Mouse (Mus musculus): ENCODE data around the gene Herc2. TPM values are rescaled to one million over a fixed set of nuclear protein-coding genes. Genes with fewer than 3 reads are reported as not detected.

Gene Herc2
- polyA plus RNA-seq, 1 experiment: 19.4 TPM

DNA sequence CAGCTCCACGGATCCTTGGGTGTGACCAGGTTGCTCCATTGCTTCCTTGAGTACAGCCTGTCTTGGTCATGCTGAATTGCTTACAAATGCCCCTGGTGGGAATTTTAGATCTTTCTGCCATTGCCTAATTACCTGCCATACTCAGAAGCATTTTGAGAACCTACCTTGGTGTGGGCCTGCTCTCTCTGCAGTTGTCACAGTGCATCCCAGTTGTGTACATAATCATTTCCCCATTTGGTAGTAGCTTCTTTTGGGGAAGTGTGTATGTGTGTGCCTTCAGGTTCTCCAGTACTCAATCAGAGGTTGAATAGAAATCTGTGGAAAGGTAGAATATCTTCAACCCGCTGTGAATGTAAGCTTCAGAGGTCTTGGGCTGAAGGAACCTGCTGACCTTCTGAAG lies 153.3 kb downstream of the Herc2 start:
- no peak for TF ChIP-seq POLR2A (IDR thresholded peaks at IDR 0.05; ENCODE audit: low read depth, low read length)
- TF ChIP-seq CTCF (IDR thresholded peaks at IDR 0.05; ENCODE audit: extremely low read depth, insufficient read depth, insufficient read length, insufficient replicate concordance): no peak
- H3K36me3 ChIP-seq (ENCODE audit: control insufficient read depth, insufficient read depth, low read length): peaks cover 32% of the 10 kb centered on the region
- no peaks in the 10 kb centered on the region for H3K27me3 ChIP-seq (ENCODE audit: control insufficient read depth, insufficient read depth, low read length)
- no peak for DNase-seq (ENCODE audit: low read depth in 1 of 2, low spot score in 2 of 2)
- no peaks in the 10 kb centered on the region for H3K4me1 ChIP-seq (ENCODE audit: control insufficient read depth, insufficient read depth, insufficient read length)
- no peak overlapping the region for H3K4me3 ChIP-seq (ENCODE audit: extremely low read depth, insufficient read depth, insufficient read length)
- WGBS: 94% methylated on average over 2 of the region's 2 CpGs
- H3K27ac ChIP-seq (ENCODE audit: insufficient read depth, low read length): no peak overlapping the region

DNA sequence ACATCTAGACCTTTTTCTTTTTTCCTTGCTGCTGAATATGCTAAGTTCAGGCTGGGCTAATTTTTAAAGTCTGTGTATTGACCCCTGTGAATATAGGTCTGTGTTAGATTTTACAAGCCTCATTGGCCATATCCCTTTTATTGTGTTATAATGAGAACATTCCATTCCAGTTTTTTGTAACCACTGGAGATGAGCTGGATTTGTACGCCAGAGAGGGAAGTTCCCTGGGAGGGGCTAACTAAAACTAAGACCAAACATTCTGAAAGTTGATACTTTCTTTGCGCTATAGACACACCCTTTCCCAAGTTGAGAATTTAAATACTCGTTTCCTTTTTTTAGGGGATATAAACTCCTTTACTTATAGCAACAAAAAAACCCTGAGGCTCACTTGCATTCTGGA lies 154.9 kb downstream of the Herc2 start:
- Histone ChIP-seq H3K4me3 (ENCODE audit: extremely low read depth, insufficient read depth, insufficient read length) (no peak overlapping the region), H3K4me1 (ENCODE audit: control insufficient read depth, insufficient read depth, insufficient read length) (no peaks in the 10 kb centered on the region), H3K27ac (ENCODE audit: insufficient read depth, low read length) (no peak overlapping the region), H3K36me3 (ENCODE audit: control insufficient read depth, insufficient read depth, low read length) (peaks cover 37% of the 10 kb centered on the region), H3K27me3 (ENCODE audit: control insufficient read depth, insufficient read depth, low read length) (no peaks in the 10 kb centered on the region)
- 91% methylated on average over 3 of the region's 3 CpGs for WGBS
- TF ChIP-seq CTCF (IDR thresholded peaks at IDR 0.05; ENCODE audit: extremely low read depth, insufficient read depth, insufficient read length, insufficient replicate concordance) (no peak), POLR2A (IDR thresholded peaks at IDR 0.05; ENCODE audit: low read depth, low read length) (no peak)
- DNase-seq (ENCODE audit: low read depth in 1 of 2, low spot score in 2 of 2): no peak

DNA sequence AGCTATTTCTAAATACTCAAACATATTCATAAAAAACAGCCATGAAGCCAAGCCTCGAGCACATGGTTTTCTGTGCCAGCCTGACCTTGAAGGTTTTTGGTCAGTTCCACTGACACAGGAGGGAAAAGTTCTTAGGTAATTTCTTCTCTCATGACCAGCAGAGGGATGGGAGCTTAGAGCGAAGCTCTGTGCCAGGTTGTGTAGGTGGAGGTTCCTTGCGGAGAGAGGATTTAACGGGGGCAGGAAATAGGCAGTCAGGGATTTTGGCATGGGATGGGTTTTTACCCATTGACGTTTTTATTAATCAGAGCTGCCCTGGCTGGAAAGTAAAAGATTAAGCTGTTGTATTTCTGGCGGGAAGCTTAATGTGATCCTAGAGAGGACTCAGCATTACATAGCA lies 170.8 kb downstream of the Herc2 start:
- no peak overlapping the region for H3K27ac ChIP-seq (ENCODE audit: insufficient read depth, low read length)
- no peak for DNase-seq (ENCODE audit: low read depth in 1 of 2, low spot score in 2 of 2)
- no peaks in the 10 kb centered on the region for H3K27me3 ChIP-seq (ENCODE audit: control insufficient read depth, insufficient read depth, low read length)
- peaks cover 40% of the 10 kb centered on the region for H3K36me3 ChIP-seq (ENCODE audit: control insufficient read depth, insufficient read depth, low read length)
- TF ChIP-seq CTCF (IDR thresholded peaks at IDR 0.05; ENCODE audit: extremely low read depth, insufficient read depth, insufficient read length, insufficient replicate concordance) (no peak), POLR2A (IDR thresholded peaks at IDR 0.05; ENCODE audit: low read depth, low read length) (no peak)
- WGBS: 94% methylated on average over 6 of the region's 6 CpGs
- no peak overlapping the region for H3K4me3 ChIP-seq (ENCODE audit: extremely low read depth, insufficient read depth, insufficient read length)
- H3K4me1 ChIP-seq (ENCODE audit: control insufficient read depth, insufficient read depth, insufficient read length): no peaks in the 10 kb centered on the region

DNA sequence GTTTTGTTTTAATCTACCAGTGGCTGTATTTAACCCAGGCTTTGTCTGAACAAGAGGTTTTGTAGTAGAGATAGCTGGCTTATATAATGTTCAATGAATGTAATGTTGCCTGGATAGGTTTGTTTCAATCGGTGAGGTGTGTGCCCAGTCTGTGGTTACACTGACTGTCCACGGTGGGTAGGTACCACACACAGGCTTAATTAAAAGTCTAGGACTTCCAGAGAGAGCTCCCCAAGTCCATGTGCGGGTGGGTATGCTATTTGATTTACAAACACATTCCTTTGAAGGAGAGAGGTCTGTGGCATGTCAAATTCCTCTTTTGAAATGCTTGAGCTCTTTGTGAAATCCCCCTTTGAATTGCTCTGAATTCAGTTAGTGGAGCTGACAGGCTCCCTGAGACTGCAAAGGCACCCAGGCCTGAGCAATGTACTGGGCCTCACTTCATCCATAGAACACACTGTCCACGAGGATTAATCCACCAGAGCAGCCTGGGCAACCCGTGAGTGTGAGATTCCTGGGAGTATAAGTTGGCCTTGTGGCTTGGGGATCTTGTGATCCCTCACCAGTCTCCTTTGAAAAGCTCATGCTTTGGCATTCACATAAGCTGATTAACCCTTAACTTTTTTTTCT lies 185.9 kb downstream of the Herc2 start:
- TF ChIP-seq CTCF (IDR thresholded peaks at IDR 0.05; ENCODE audit: extremely low read depth, insufficient read depth, insufficient read length, insufficient replicate concordance) (no peak), POLR2A (IDR thresholded peaks at IDR 0.05; ENCODE audit: low read depth, low read length) (no peak)
- DNase-seq (ENCODE audit: low read depth in 1 of 2, low spot score in 2 of 2): no peak
- H3K27me3 ChIP-seq (ENCODE audit: control insufficient read depth, insufficient read depth, low read length): no peaks in the 10 kb centered on the region
- peaks cover 2% of the 10 kb centered on the region for H3K36me3 ChIP-seq (ENCODE audit: control insufficient read depth, insufficient read depth, low read length)
- no peak overlapping the region for H3K27ac ChIP-seq (ENCODE audit: insufficient read depth, low read length)
- WGBS: 76% methylated on average over 5 of the region's 5 CpGs
- H3K4me1 ChIP-seq (ENCODE audit: control insufficient read depth, insufficient read depth, insufficient read length): no peaks in the 10 kb centered on the region
- no peak overlapping the region for H3K4me3 ChIP-seq (ENCODE audit: extremely low read depth, insufficient read depth, insufficient read length)

DNA sequence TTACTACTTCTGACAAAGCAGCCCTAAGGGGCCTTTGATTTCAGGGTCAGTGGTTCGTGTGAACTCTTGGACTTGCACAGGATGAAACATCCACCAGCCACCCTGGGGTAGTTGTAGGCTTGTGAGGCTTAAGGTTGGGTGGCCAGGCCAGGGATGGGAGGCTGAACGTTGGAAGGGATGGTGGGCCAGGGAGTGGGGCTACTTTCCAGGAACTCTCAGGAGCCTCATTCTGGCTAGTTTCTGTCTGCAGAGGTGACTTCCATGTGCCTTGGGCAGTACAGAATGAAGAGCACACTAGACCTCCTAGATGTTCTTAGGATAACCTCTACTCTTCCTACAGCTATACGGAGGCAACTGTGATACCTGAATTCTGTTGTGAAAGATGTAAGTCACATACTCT lies 186.6 kb downstream of the Herc2 start:
- Histone ChIP-seq H3K27me3 (ENCODE audit: control insufficient read depth, insufficient read depth, low read length) (no peaks in the 10 kb centered on the region), H3K4me1 (ENCODE audit: control insufficient read depth, insufficient read depth, insufficient read length) (no peaks in the 10 kb centered on the region), H3K4me3 (ENCODE audit: extremely low read depth, insufficient read depth, insufficient read length) (no peak overlapping the region), H3K27ac (ENCODE audit: insufficient read depth, low read length) (no peak overlapping the region), H3K36me3 (ENCODE audit: control insufficient read depth, insufficient read depth, low read length) (no peaks in the 10 kb centered on the region)
- DNase-seq (ENCODE audit: low read depth in 1 of 2, low spot score in 2 of 2): no peak
- 88% methylated on average over 3 of the region's 3 CpGs for WGBS
- TF ChIP-seq POLR2A (IDR thresholded peaks at IDR 0.05; ENCODE audit: low read depth, low read length) (no peak), CTCF (IDR thresholded peaks at IDR 0.05; ENCODE audit: extremely low read depth, insufficient read depth, insufficient read length, insufficient replicate concordance) (no peak)

DNA sequence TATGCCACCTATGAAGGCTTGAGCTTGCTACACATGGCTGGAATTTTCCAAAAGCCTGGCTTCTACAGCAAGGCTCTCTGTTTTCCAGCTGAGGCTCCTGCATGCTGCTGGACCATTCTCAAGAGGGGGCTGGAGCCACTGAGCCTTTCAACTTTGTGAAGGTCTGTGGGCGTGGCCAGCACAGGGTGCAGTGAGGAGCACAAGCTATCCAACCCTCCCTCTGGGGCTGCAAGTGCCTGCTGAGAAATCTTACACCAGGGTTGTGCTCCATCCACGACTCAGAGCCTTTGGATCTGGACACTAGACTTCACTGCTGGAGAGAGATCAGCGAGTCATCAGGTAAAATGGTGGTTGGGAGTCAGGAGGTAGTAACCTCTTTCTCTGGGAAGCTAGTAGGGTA lies 189.5 kb downstream of the Herc2 start, which contains the start of gene Oca2:
Gene Oca2 (plus strand): TSS at position 218 of the 400 bp plus-strand sequence.
- WGBS: 49% methylated on average over 3 of the region's 3 CpGs
- H3K27ac ChIP-seq (ENCODE audit: insufficient read depth, low read length): no peak within 1 kb of the TSS
- TF ChIP-seq CTCF (IDR thresholded peaks at IDR 0.05; ENCODE audit: extremely low read depth, insufficient read depth, insufficient read length, insufficient replicate concordance): no peak
- no peak for TF ChIP-seq POLR2A (IDR thresholded peaks at IDR 0.05; ENCODE audit: low read depth, low read length)
- no peak within 1 kb of the TSS for H3K4me3 ChIP-seq (ENCODE audit: extremely low read depth, insufficient read depth, insufficient read length)
- H3K36me3 ChIP-seq (ENCODE audit: control insufficient read depth, insufficient read depth, low read length): no peaks in the 10 kb centered on the region
- DNase-seq (ENCODE audit: low read depth in 1 of 2, low spot score in 2 of 2): no peak
- H3K4me1 ChIP-seq (ENCODE audit: control insufficient read depth, insufficient read depth, insufficient read length): no peaks in the 10 kb centered on the region
- H3K27me3 ChIP-seq (ENCODE audit: control insufficient read depth, insufficient read depth, low read length): no peaks in the 10 kb centered on the region

DNA sequence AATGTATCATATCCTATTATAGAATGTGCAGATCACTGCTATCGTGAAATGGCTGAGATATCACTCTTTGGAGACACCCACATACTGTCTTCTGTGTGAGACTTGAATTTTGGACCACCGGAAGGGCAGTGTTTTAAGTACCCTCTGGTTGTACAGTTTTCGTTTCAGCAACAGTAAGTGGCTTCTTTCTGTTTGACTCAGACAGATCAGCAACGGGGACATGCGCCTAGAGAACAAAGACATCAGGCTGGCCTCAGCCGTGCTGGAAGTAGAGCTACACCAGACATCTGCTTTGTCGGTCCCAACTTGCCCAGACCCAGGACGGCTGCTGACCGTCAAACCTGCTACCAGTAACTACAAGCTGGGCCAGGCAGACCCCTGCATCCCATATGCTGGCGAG lies 204.6 kb downstream of the Herc2 start:
- Histone ChIP-seq H3K4me3 (ENCODE audit: extremely low read depth, insufficient read depth, insufficient read length) (no peak overlapping the region), H3K36me3 (ENCODE audit: control insufficient read depth, insufficient read depth, low read length) (no peaks in the 10 kb centered on the region), H3K4me1 (ENCODE audit: control insufficient read depth, insufficient read depth, insufficient read length) (no peaks in the 10 kb centered on the region), H3K27me3 (ENCODE audit: control insufficient read depth, insufficient read depth, low read length) (no peaks in the 10 kb centered on the region), H3K27ac (ENCODE audit: insufficient read depth, low read length) (no peak overlapping the region)
- TF ChIP-seq CTCF (IDR thresholded peaks at IDR 0.05; ENCODE audit: extremely low read depth, insufficient read depth, insufficient read length, insufficient replicate concordance) (no peak), POLR2A (IDR thresholded peaks at IDR 0.05; ENCODE audit: low read depth, low read length) (no peak)
- no peak for DNase-seq (ENCODE audit: low read depth in 1 of 2, low spot score in 2 of 2)
- 90% methylated on average over 10 of the region's 10 CpGs for WGBS

Data from spleen, adult 2 months (tissue).